Mouse (Mus musculus) heart, adult 9 months (tissue): ENCODE measurements around the gene Eef1akmt1.
A peak's percentile ranks its signal among the peaks of the same experiment; 100 is the strongest.

Experiments used
- DNase-seq, 2 experiments: peaks; one replicate each; pipeline ENCODE4 v3.0.0; 2022; ENCODE audit warnings: low spot score in 2 of 2

Gene Eef1akmt1

DNA sequence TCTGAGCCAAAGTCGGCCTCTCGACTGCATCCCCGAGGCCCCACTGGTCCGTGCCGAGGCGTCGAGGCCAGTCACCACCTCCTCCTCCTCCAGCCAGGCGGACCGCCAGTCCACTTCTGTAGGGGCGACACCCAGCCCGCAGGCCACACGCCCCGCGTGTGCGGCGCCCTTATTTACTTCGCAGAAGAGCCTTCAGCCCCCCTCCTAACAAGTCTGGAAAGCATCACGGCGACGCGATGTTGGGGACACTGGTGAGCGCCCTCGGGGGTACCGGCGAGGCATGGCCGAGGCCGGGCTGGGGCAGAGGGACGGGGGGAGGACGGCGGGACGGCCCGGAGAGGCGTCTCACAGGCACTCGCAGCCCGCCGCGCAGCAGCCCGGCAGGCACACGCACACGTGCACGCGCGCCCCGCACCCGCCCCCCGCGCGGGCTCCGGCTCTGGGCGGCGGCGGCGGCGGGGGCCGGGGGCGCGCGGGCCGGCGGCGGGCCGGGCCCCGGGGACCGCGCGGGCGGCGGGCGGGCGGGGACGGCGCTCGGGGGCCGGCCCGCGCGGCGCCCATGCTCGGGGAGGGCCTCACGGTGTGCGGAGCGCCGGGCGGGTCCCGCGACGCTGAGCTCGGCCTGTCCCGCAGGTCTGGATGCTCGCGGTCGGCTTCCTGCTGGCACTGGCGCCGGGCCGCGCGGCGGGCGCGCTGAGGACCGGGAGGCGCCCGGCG lies 46.6 kb downstream of the Eef1akmt1 start, which contains the start of gene Il17d:
TSS of gene Il17d (plus strand) at position 107 of the 717 bp plus-strand sequence.
- peak; percentile 29 to 33 for DNase-seq

DNA sequence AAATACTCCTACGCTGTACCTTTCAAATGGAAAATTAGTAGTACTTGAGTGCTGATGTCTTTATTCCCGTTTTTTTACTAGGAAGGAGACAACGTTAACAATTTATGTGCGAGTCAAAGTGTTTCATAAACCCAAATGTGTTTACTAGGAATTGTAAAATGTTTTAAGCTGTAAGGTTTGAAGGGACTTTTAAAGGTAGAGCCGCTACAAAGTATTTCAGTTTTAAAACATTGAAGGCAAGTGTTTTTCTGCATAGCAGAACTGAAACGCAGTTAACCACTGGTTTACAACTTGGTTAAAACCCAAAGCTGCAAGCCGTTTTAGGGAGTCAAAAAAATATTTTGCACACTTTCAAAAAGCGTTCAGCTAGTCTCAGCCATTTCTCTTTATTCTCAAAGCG lies 47.6 kb downstream of the Eef1akmt1 start:
- DNase-seq = no peak

DNA sequence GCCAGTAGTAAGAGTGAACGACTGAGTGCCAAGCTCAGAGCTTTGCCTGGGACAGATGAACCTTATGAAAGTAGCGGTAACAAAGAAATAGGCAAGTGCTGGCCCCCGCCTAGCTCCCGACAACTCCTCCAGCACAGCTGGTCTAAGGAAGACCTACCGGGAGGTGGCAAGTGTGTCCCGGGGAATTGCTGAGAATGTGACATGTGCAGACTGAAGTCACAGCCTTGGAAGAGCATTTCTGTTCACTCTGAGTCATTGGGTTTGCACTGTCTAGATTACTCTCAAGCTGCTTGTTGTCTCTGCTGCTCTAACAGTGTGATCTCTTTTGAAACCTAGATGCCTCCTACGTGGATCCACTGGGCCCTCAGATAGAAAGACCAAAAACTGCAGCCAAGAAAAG lies 54.4 kb downstream of the Eef1akmt1 start:
- no peak for DNase-seq

DNA sequence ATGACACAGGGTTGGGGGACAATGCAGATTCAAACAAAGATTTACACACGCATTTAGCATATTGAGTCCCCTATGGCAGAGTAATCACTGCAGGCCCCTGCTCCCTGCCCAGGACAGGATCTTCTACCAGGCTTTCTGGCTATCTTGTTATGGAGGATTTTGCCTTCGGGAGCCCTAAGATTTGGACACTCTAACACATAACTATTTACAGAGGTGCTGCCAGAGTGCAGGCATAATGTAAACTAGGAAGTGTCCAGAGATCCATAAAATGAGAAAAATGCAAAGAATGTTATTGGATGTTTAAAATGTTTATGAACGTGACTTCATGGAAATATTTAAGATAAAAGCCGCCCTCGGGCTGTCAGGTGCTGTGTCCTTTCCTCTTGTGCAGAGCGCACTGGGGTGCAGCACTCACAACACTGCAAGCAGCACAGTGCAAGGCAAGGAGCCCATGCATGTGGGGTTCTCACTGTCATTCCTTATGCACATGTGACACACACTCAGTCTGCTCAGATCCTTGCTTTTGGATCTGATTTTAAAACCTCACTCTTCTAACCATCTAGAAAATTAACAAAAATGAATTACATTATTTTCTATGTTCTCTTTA lies 56.2 kb downstream of the Eef1akmt1 start:
- no peak for DNase-seq

DNA sequence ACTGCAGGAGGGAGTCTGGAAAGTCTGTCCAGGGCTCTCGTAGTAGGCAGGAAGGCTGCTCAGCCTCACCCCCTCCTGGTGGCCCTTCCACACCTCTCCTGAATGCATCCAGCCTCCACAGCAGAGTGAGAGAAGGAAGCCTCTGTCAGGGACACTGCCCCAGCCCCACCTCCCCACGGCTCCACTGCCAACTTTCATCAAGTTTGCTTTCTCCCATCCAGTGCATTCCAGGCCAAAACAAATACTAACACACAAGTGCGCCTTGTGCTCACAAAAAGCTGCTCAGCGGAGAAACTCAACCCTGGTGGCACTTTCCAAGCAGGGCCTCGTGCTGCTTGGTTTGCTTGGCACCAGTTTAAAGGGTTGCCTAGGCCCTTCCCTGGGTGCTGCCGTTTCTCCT lies 61.9 kb downstream of the Eef1akmt1 start:
- DNase-seq = no peak

DNA sequence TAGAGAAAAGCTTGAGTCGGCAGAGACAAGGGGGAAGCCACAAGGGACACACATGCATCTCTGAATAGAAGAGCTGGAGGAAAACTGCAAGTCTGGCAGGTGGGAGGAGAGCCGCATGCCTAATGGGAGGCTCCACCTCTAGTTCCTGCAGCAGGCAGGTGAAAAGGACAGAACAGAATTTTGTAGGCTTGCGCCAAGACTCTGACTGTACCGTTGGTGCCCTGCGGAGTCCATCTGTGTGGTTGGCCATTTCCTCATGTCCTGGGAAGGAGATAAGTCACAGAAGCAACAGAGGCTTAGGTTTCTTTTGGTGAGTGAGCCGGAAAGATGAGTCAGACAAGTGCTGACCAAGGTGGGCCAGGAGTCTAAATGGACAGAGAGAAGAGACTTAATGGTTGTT lies 67.7 kb downstream of the Eef1akmt1 start:
- DNase-seq = no peak
